Mouse (Mus musculus) MEL (cell line): ENCODE results near the gene Tle3. TPM values are rescaled to one million over a fixed set of nuclear protein-coding genes. Genes with fewer than 3 reads are reported as not detected.

Experiments used
- DNase-seq: peaks from one replicate; pipeline ENCODE4 v3.0.0; 2011; ENCODE audit warnings: low read depth, low spot score
- H3K27ac ChIP-seq: 2 replicates; pipeline ENCODE4 v1.5.1; 2012; ENCODE audit warnings: low read depth, mild to moderate bottlenecking, control low read depth, low read length, moderate library complexity; ENCODE audit not compliant: control insufficient read depth
- H3K27me3 ChIP-seq, 2 experiments: fragments of 150-350 bp in 1 of 2; sonication (generic) in 1 of 2; 2 replicates each; pipeline ENCODE4 v1.6.1; 2012; ENCODE audit warnings: low read length in 2 of 2, mild to moderate bottlenecking in 2 of 2, improper control_type of control experiment in 1 of 2, moderate library complexity in 1 of 2; ENCODE audit not compliant: insufficient read depth in 2 of 2, control insufficient read depth in 1 of 2
- H3K36me3 ChIP-seq, 2 experiments: 2 replicates each; pipeline ENCODE4 v1.6.1; 2012 to 2014; ENCODE audit warnings: low read length in 2 of 2, improper control_type of control experiment in 1 of 2, inconsistent platforms in 1 of 2, mild to moderate bottlenecking in 1 of 2; ENCODE audit not compliant: insufficient read depth in 2 of 2, control insufficient read depth in 1 of 2
- H3K4me1 ChIP-seq, 2 experiments: fragments of 150-350 bp in 1 of 2; sonication (generic) in 1 of 2; 2 replicates each; pipeline ENCODE4 v1.6.1; 2012; ENCODE audit warnings: low read length in 2 of 2, improper control_type of control experiment in 1 of 2, mild to moderate bottlenecking in 1 of 2; ENCODE audit not compliant: insufficient read depth in 2 of 2, control insufficient read depth in 1 of 2
- H3K4me3 ChIP-seq, 2 experiments: fragments of 150-350 bp in 1 of 2; sonication (generic) in 1 of 2; 2 replicates each; pipeline ENCODE4 v1.5.1; 2012; ENCODE audit warnings: low read depth in 2 of 2, low read length in 2 of 2, mild to moderate bottlenecking in 2 of 2, moderate library complexity in 2 of 2, control low read depth in 1 of 2, improper control_type of control experiment in 1 of 2; ENCODE audit not compliant: control insufficient read depth in 1 of 2, insufficient read depth in 1 of 2
- H3K79me2 ChIP-seq: 2 replicates; pipeline ENCODE4 v1.6.1; 2012; ENCODE audit warnings: mild to moderate bottlenecking, low read length, moderate library complexity; ENCODE audit not compliant: control insufficient read depth, poor library complexity, insufficient read depth
- H3K9ac ChIP-seq: 2 replicates; pipeline ENCODE4 v1.6.1; 2012; ENCODE audit warnings: low read depth, mild to moderate bottlenecking, control low read depth, low read length, moderate library complexity; ENCODE audit not compliant: control insufficient read depth, poor library complexity, severe bottlenecking
- H3K9me3 ChIP-seq: fragments of 150-350 bp; sonication (generic); replicated peaks from 2 replicates; pipeline ENCODE4 v1.6.1; 2012; ENCODE audit warnings: mild to moderate bottlenecking, low read length, improper control_type of control experiment, moderate library complexity; ENCODE audit not compliant: insufficient read depth
- BHLHE40 ChIP-seq: IDR thresholded peaks from 2 replicates; pipeline ENCODE4 v1.6.1; 2012; ENCODE audit warnings: low read depth, mild to moderate bottlenecking, inconsistent platforms, low read length, improper control_type of control experiment, borderline replicate concordance
- CTCF ChIP-seq, 3 experiments: IDR thresholded peaks in 2 of 3; conservative IDR thresholded peaks in 1 of 3; 2 replicates each; pipeline ENCODE4 v1.5.1; 2011 to 2012; ENCODE audit warnings: low read length in 3 of 3, low read depth in 2 of 3, mild to moderate bottlenecking in 2 of 3, improper control_type of control experiment in 1 of 3, inconsistent platforms in 1 of 3, mixed read lengths in 1 of 3, moderate library complexity in 1 of 3; ENCODE audit not compliant: control insufficient read depth in 1 of 3, insufficient read depth in 1 of 3, poor library complexity in 1 of 3, severe bottlenecking in 1 of 3
- E2F4 ChIP-seq: IDR thresholded peaks from 2 replicates; pipeline ENCODE4 v1.6.1; 2011; ENCODE audit warnings: low read depth, low read length, improper control_type of control experiment, borderline replicate concordance
- HCFC1 ChIP-seq: IDR thresholded peaks from 2 replicates; pipeline ENCODE4 v1.6.1; 2012; ENCODE audit warnings: low read depth, mild to moderate bottlenecking, inconsistent platforms, low read length, improper control_type of control experiment, moderate library complexity
- JUND ChIP-seq: IDR thresholded peaks from 2 replicates; pipeline ENCODE4 v1.6.1; 2011; ENCODE audit warnings: low read depth, mild to moderate bottlenecking, improper control_type of control experiment, low read length
- MAFK ChIP-seq: IDR thresholded peaks from 2 replicates; pipeline ENCODE4 v1.6.1; 2011; ENCODE audit warnings: low read depth, mild to moderate bottlenecking, low read length, improper control_type of control experiment, borderline replicate concordance
- MAZ ChIP-seq: IDR thresholded peaks from 2 replicates; pipeline ENCODE4 v1.6.1; 2012; ENCODE audit warnings: low read depth, mild to moderate bottlenecking, inconsistent platforms, low read length, improper control_type of control experiment
- MEF2A ChIP-seq: IDR thresholded peaks from 2 replicates; pipeline ENCODE4 v1.6.1; 2014; ENCODE audit warnings: low read depth, mild to moderate bottlenecking, inconsistent platforms, low read length, improper control_type of control experiment; ENCODE audit not compliant: poor library complexity, insufficient replicate concordance, severe bottlenecking; ENCODE audit errors: extremely low read depth
- MXI1 ChIP-seq: IDR thresholded peaks from 2 replicates; pipeline ENCODE4 v1.6.1; 2011; ENCODE audit warnings: mild to moderate bottlenecking, low read depth, low read length, improper control_type of control experiment
- MYB ChIP-seq: IDR thresholded peaks from 2 replicates; pipeline ENCODE4 v1.6.1; 2011; ENCODE audit warnings: mild to moderate bottlenecking, low read depth, low read length, improper control_type of control experiment
- MYC ChIP-seq: IDR thresholded peaks from 2 replicates; pipeline ENCODE4 v1.6.1; 2011; ENCODE audit warnings: low read depth, mild to moderate bottlenecking, low read length, improper control_type of control experiment, moderate library complexity
- POLR2A ChIP-seq, 2 experiments: IDR thresholded peaks; 2 replicates each; pipeline ENCODE4 v1.6.1; 2011 to 2012; ENCODE audit warnings: low read length in 2 of 2, mild to moderate bottlenecking in 2 of 2, control low read depth in 1 of 2, improper control_type of control experiment in 1 of 2, low read depth in 1 of 2, moderate library complexity in 1 of 2; ENCODE audit not compliant: control insufficient read depth in 1 of 2, insufficient read depth in 1 of 2, poor library complexity in 1 of 2
- POLR2AphosphoS2 ChIP-seq: IDR thresholded peaks from 2 replicates; pipeline ENCODE4 v1.6.1; 2011; ENCODE audit warnings: low read length, improper control_type of control experiment
- RAD21 ChIP-seq: IDR thresholded peaks from 2 replicates; pipeline ENCODE4 v1.6.1; 2011; ENCODE audit warnings: mild to moderate bottlenecking, low read depth, low read length, improper control_type of control experiment
- TAL1 ChIP-seq: IDR thresholded peaks from 2 replicates; pipeline ENCODE4 v1.6.1; 2012; ENCODE audit warnings: mild to moderate bottlenecking, inconsistent platforms, low read length, moderate library complexity, mixed read lengths
- USF1 ChIP-seq: IDR thresholded peaks from 2 replicates; pipeline ENCODE4 v1.6.1; 2014; ENCODE audit warnings: low read depth, mild to moderate bottlenecking, inconsistent platforms, low read length, improper control_type of control experiment, moderate library complexity
- ZKSCAN1 ChIP-seq: IDR thresholded peaks from 2 replicates; pipeline ENCODE4 v1.6.1; 2012; ENCODE audit warnings: low read depth, mild to moderate bottlenecking, inconsistent platforms, low read length, improper control_type of control experiment, moderate library complexity
- polyA plus RNA-seq, 2 experiments: library from polyadenylated mRNA; stranded (reverse) in 1 of 2; unstranded in 1 of 2; fragments of >175 nt in 1 of 2; fragments of >200 nt in 1 of 2; gene quantifications; 2 replicates each; pipeline versions ENCODE4 v1.2.1 to v1.2.4; 2012; ENCODE audit warnings: low replicate concordance in 2 of 2, low read depth in 1 of 2; ENCODE audit not compliant: insufficient read length in 2 of 2, insufficient read depth in 1 of 2, missing spikeins in 1 of 2
- total RNA-seq: library from RNA; depleted of rRNA; stranded (reverse); fragments of 300-350 nt; gene quantifications from 2 replicates; pipeline ENCODE4 v1.2.3, GENCODE M21; 2012

The Tle3 gene
- total and polyA plus RNA-seq, 3 experiments: 20.3 to 26.8 TPM; not detected in 1

- H3K9ac ChIP-seq: no peak overlapping the region
- no peak for DNase-seq
- no peak overlapping the region for H3K4me3 ChIP-seq
- H3K27ac ChIP-seq: no peak overlapping the region
- H3K4me1 ChIP-seq: no peaks in the 10 kb centered on the region
- H3K79me2 ChIP-seq: no peaks in the 10 kb centered on the region
- H3K27me3 ChIP-seq: no peaks in the 10 kb centered on the region
- no peaks in the 10 kb centered on the region for H3K9me3 ChIP-seq
- TF ChIP-seq MAFK (no peak), MEF2A (no peak), HCFC1 (no peak), MXI1 (no peak), CTCF (IDR thresholded peaks at IDR 0.05 in 2 of 3, conservative IDR thresholded peaks at IDR 0.05 in 1 of 3; ENCODE audit: control insufficient read depth in 1 of 3, insufficient read depth in 1 of 3, low read depth in 2 of 3, low read length in 3 of 3, poor library complexity in 1 of 3, severe bottlenecking in 1 of 3) (no peak), MYB (no peak), ZKSCAN1 (no peak), BHLHE40 (no peak), MAZ (no peak), USF1 (no peak), TAL1 (no peak), RAD21 (no peak), POLR2AphosphoS2 (no peak), POLR2A (IDR thresholded peaks at IDR 0.05; ENCODE audit: control insufficient read depth in 1 of 2, insufficient read depth in 1 of 2, low read depth in 1 of 2, low read length in 2 of 2, poor library complexity in 1 of 2) (no peak), JUND (no peak)
- TF ChIP-seq, all 39 proteins: peak for 0
- H3K36me3 ChIP-seq: peaks cover 0 to 14% of the 10 kb centered on the region in 2 experiments; a peak in 2 of 4 replicates
Measured at GRCm38 (mm10) chr9:61403866-61404614, 31.9 kb downstream of the Tle3 start.

GRCm38 (mm10) chr9:61404615-61404980 lies 32.4 kb downstream of the Tle3 start:
- no peaks in the 10 kb centered on the region for H3K4me1 ChIP-seq
- no peak overlapping the region for H3K27ac ChIP-seq
- H3K27me3 ChIP-seq: no peaks in the 10 kb centered on the region
- no peaks in the 10 kb centered on the region for H3K9me3 ChIP-seq
- no peak overlapping the region for H3K4me3 ChIP-seq
- DNase-seq: no peak
- TF ChIP-seq MYC (no peak), POLR2AphosphoS2 (no peak), E2F4 (no peak)
- no peak overlapping the region for H3K9ac ChIP-seq
- no peaks in the 10 kb centered on the region for H3K79me2 ChIP-seq
- H3K36me3 ChIP-seq: peaks cover 0 to 18% of the 10 kb centered on the region in 2 experiments; a peak in 2 of 4 replicates
